Mouse (Mus musculus) myocyte (in vitro differentiated cells): ENCODE data around the gene Krtap4-2.

Experiments used
- CEBPB ChIP-seq: IDR thresholded peaks from 2 replicates; pipeline ENCODE4 v1.6.1; 2011; ENCODE audit warnings: mild to moderate bottlenecking, moderate library complexity; ENCODE audit not compliant: poor library complexity, insufficient read depth, severe bottlenecking
- E2F4 ChIP-seq: IDR thresholded peaks from one replicate; pipeline ENCODE4 v1.6.1; 2011; ENCODE audit warnings: mild to moderate bottlenecking, control low read depth, moderate library complexity; ENCODE audit not compliant: insufficient read depth
- MAX ChIP-seq: IDR thresholded peaks from one replicate; pipeline ENCODE4 v1.6.1; 2011; ENCODE audit warnings: low read depth, mild to moderate bottlenecking, control low read depth
- MYOD1 ChIP-seq, 3 experiments: IDR thresholded peaks; one replicate each; pipeline ENCODE4 v1.6.1; 2011; ENCODE audit warnings: control low read depth in 2 of 3, low read depth in 2 of 3, mild to moderate bottlenecking in 2 of 3, moderate library complexity in 1 of 3; ENCODE audit not compliant: insufficient read length in 2 of 3, control insufficient read depth in 1 of 3
- POLR2A ChIP-seq: IDR thresholded peaks from one replicate; pipeline ENCODE4 v1.6.1; 2011; ENCODE audit warnings: low read depth, mild to moderate bottlenecking, control low read depth, moderate library complexity; ENCODE audit not compliant: insufficient read length
- POLR2AphosphoS2 ChIP-seq: IDR thresholded peaks from one replicate; pipeline ENCODE4 v1.6.1; 2011; ENCODE audit warnings: low read depth, control low read depth; ENCODE audit not compliant: insufficient read length
- TCF12 ChIP-seq: IDR thresholded peaks from one replicate; pipeline ENCODE4 v1.6.1; 2011; ENCODE audit warnings: mild to moderate bottlenecking, control low read depth; ENCODE audit not compliant: poor library complexity, insufficient read depth, severe bottlenecking
- USF1 ChIP-seq: IDR thresholded peaks from one replicate; pipeline ENCODE4 v1.6.1; 2011; ENCODE audit warnings: low read depth, mild to moderate bottlenecking, control low read depth, moderate library complexity

GRCm38 (mm10) chr11:99665860-99666259 is 31.0 kb upstream of the Krtap4-2 start, which contains the start of gene Krtap4-6:
- TF ChIP-seq POLR2A (no peak), MAX (no peak), USF1 (no peak), E2F4 (no peak), MYOD1 (IDR thresholded peaks at IDR 0.05; ENCODE audit: control insufficient read depth in 1 of 3, insufficient read length in 2 of 3, low read depth in 2 of 3) (no peak), POLR2AphosphoS2 (no peak), TCF12 (no peak), CEBPB (no peak)
